Mouse (Mus musculus) cortical plate, adult 2 months (tissue): Measurements from ENCODE around the gene Slc38a8.

Experiments
- CTCF ChIP-seq: fragments of 200-500 bp; IDR thresholded peaks from 2 replicates; pipeline ENCODE4 v1.5.1; 2011; ENCODE audit warnings: mild to moderate bottlenecking, control low read depth, low read length; ENCODE audit not compliant: insufficient read depth; ENCODE audit errors: extremely low read depth
- POLR2A ChIP-seq: fragments of 200-500 bp; IDR thresholded peaks from 2 replicates; pipeline ENCODE4 v1.6.1; 2011; ENCODE audit warnings: mild to moderate bottlenecking, low read length, control low read depth; ENCODE audit not compliant: insufficient read depth; ENCODE audit errors: extremely low read depth

GRCm38 (mm10) chr8:119463709-119464108 lies 37.8 kb downstream of the Slc38a8 start:
- TF ChIP-seq CTCF (no peak), POLR2A (no peak)
